In genomic region chr6:61179641-61179948, GRCm38 (mm10) we compare ENCODE assay signal across 8 mouse cellular contexts. TPM values are rescaled to one million over a fixed set of nuclear protein-coding genes. Genes with fewer than 3 reads are reported as not detected.
DNase-seq lines count a peak whose midpoint lies in the region; ATAC-seq lines count a peak whose summit lies in the region.

No protein-coding gene starts in this region.

- DNase-seq in heart, adult 9 months (ENCODE audit: low spot score in 2 of 2), result no peak
- no peak for DNase-seq in cerebellum, postnatal 4 days (ENCODE audit: low spot score in 2 of 2)
- no peak for DNase-seq in thymus, postnatal 14 days
- DNase-seq in testis, postnatal 10 days (ENCODE audit: low spot score), result no peak

- ATAC-seq in heart, embryonic 12.5 days (ENCODE audit: insufficient number of reproducible peaks, low FRiP score), result peak; percentile 60
- ATAC-seq in CD4-positive, CD25-positive, alpha-beta regulatory T cell, adult 4 months, result peak; percentile 17
- no peak for ATAC-seq in forebrain, embryonic 15.5 days (replicated peaks)
- no peak for ATAC-seq in liver, embryonic 16.5 days (ENCODE audit: low read depth)

- H3K27me3 ChIP-seq in heart, embryonic 12.5 days (replicated peaks), result peaks cover 7% of the 10 kb centered on the region
- no peaks in the 10 kb centered on the region for H3K27me3 ChIP-seq in forebrain, embryonic 15.5 days
- H3K27me3 ChIP-seq in liver, embryonic 16.5 days (ENCODE audit: control insufficient read depth, insufficient read depth, low read depth, low read length), result peaks cover 32% of the 10 kb centered on the region

- peak overlapping the region; percentile 100 for H3K4me2 ChIP-seq in heart, embryonic 12.5 days
- peak overlapping the region; percentile 51 for H3K4me2 ChIP-seq in forebrain, embryonic 15.5 days (replicated peaks)
- peak overlapping the region; percentile 83 for H3K4me2 ChIP-seq in liver, embryonic 16.5 days (ENCODE audit: low read depth, low read length)

- H3K27ac ChIP-seq in heart, embryonic 12.5 days (ENCODE audit: poor library complexity, severe bottlenecking), result no peak overlapping the region
- H3K27ac ChIP-seq in forebrain, embryonic 15.5 days (replicated peaks), result peak overlapping the region; percentile 96
- H3K27ac ChIP-seq in liver, embryonic 16.5 days (ENCODE audit: low read length), result no peak overlapping the region

- peak overlapping the region; percentile 78 for H3K4me3 ChIP-seq in heart, embryonic 12.5 days
- peak overlapping the region; percentile 79 for H3K4me3 ChIP-seq in forebrain, embryonic 15.5 days
- peak overlapping the region; percentile 58 for H3K4me3 ChIP-seq in liver, embryonic 16.5 days (ENCODE audit: low read depth, low read length)

- WGBS in heart, embryonic 12.5 days, result 5% methylated on average over 5 of the region's 5 CpGs
- 2% methylated on average over 5 of the region's 5 CpGs for WGBS in forebrain, embryonic 15.5 days
- WGBS in liver, embryonic 16.5 days (ENCODE audit: insufficient replicate concordance), result 7% methylated on average over 5 of the region's 5 CpGs

- H3K4me1 ChIP-seq in heart, embryonic 12.5 days (replicated peaks), result no peaks in the 10 kb centered on the region
- H3K4me1 ChIP-seq in forebrain, embryonic 15.5 days, result peaks cover 46% of the 10 kb centered on the region
- no peaks in the 10 kb centered on the region for H3K4me1 ChIP-seq in liver, embryonic 16.5 days (ENCODE audit: control insufficient read depth, low read depth, low read length)

- H3K9ac ChIP-seq in heart, embryonic 12.5 days, result peak overlapping the region; percentile 82; the same call in 1 of the 2 replicates
- H3K9ac ChIP-seq in forebrain, embryonic 15.5 days (replicated peaks), result peak overlapping the region; percentile 85
- H3K9ac ChIP-seq in liver, embryonic 16.5 days (ENCODE audit: low read depth, low read length), result no peak overlapping the region

- H3K36me3 ChIP-seq in heart, embryonic 12.5 days, result no peaks in the 10 kb centered on the region
- H3K36me3 ChIP-seq in forebrain, embryonic 15.5 days, result no peaks in the 10 kb centered on the region
- no peaks in the 10 kb centered on the region for H3K36me3 ChIP-seq in liver, embryonic 16.5 days (ENCODE audit: control insufficient read depth, insufficient read depth)

- no peaks in the 10 kb centered on the region for H3K9me3 ChIP-seq in heart, embryonic 12.5 days (replicated peaks)
- H3K9me3 ChIP-seq in forebrain, embryonic 15.5 days, result no peaks in the 10 kb centered on the region
- no peaks in the 10 kb centered on the region for H3K9me3 ChIP-seq in liver, embryonic 16.5 days (replicated peaks; ENCODE audit: control insufficient read depth, low read length)

RNA-seq across cellular contexts. Expression of gene Ccser1, which starts 0.5 kb away (rescaled TPM):
- 1.6 and 2.2 TPM in 2 replicates for polyA plus RNA-seq in heart, embryonic 12.5 days (2016; fragmentation: Nextera tagmentation; extraction: Ambion mirVana)
- under 1 TPM in 1 of 2 experiments, not detected in 1; 0.28 TPM for polyA plus RNA-seq in CD4-positive, CD25-positive, alpha-beta regulatory T cell, adult 4 months (2017; shearing (Covaris generic))
- polyA plus RNA-seq in forebrain, embryonic 15.5 days (2015; fragmentation: Nextera tagmentation; extraction: Ambion mirVana), result 29.0 and 30.8 TPM in 2 replicates
- 0.09 and 0.12 TPM in 2 replicates for polyA plus RNA-seq in liver, embryonic 16.5 days (2015; fragmentation: Nextera tagmentation; extraction: Ambion mirVana)

Comparison
In these comparisons a context has a peak if more than half of its experiments do, and no peak if none do; other contexts are left out.
1. ATAC-seq: peak in heart, embryonic 12.5 days (single experiment) and CD4-positive, CD25-positive, alpha-beta regulatory T cell, adult 4 months (single experiment); none in forebrain, embryonic 15.5 days (single experiment) and liver, embryonic 16.5 days (single experiment).
2. Peak in every context shown above with its lines, with median percentiles within 50 percentile points of each other: H3K4me2 ChIP-seq and H3K4me3 ChIP-seq.